8 mouse cellular contexts compared by ENCODE assay signal in genomic region chr9:88362055-88362850, GRCm38 (mm10). TPM values are rescaled to one million over a fixed set of nuclear protein-coding genes. Genes with fewer than 3 reads are reported as not detected.
DNase-seq lines count a peak whose midpoint lies in the region; ATAC-seq and TF ChIP-seq lines count a peak whose summit lies in the region.

No protein-coding gene starts in this region.

- no peaks in the 10 kb centered on the region; the same call in 1 of the 2 replicates for H3K36me3 ChIP-seq in limb, embryonic 14.5 days (ENCODE audit: control insufficient read depth, insufficient read depth, low read length)

- peak; percentile 26 to 49 for DNase-seq in adrenal gland, adult (ENCODE audit: inconsistent age in 2 of 2, low spot score in 1 of 2)
- DNase-seq in adrenal gland, adult 8-10 months: no peak
- peak; percentile 42 for DNase-seq in left cerebral cortex, postnatal 4 days
- DNase-seq in left cerebral cortex, adult 18-20 months (ENCODE audit: low spot score in 2 of 2): no peak
- peak; percentile 26 for DNase-seq in cerebellum, adult 8-10 months
- DNase-seq in limb, embryonic 14.5 days (ENCODE audit: low spot score): peak; percentile 61
- no peak for DNase-seq in layer of hippocampus, adult 11-12 months (ENCODE audit: low spot score)
- DNase-seq in adrenal gland, postnatal 36 days: no peak

- no peak overlapping the region for H3K9ac ChIP-seq in limb, embryonic 14.5 days (ENCODE audit: low read depth, low read length, severe bottlenecking)

- intact Hi-C loops in left cerebral cortex, postnatal 4 days (cut with DNase I): loop anchor here (5.0 kb wide), 1 partner anchor 120 kb away; no protein-coding TSS in a partner anchor

- peak; percentile 71 for ATAC-seq in limb, embryonic 14.5 days (ENCODE audit: low FRiP score, low read depth)

- no peak overlapping the region; the same call in 1 of the 2 replicates for H3K4me2 ChIP-seq in limb, embryonic 14.5 days (replicated peaks; ENCODE audit: low read depth, low read length, severe bottlenecking)

- no peak overlapping the region for H3K4me3 ChIP-seq in limb, embryonic 14.5 days (replicated peaks; ENCODE audit: low read length)

- H3K27ac ChIP-seq in limb, embryonic 14.5 days (replicated peaks; ENCODE audit: low read depth, low read length): peak overlapping the region; percentile 81

- TF ChIP-seq POLR2A in limb, embryonic 14.5 days (IDR thresholded peaks at IDR 0.05; ENCODE audit: borderline replicate concordance, extremely low read depth, insufficient read depth, insufficient read length): no peak

- peaks cover 13% of the 10 kb centered on the region for H3K4me1 ChIP-seq in limb, embryonic 14.5 days (ENCODE audit: control insufficient read depth, insufficient read depth, low read length)

- H3K27me3 ChIP-seq in limb, embryonic 14.5 days (ENCODE audit: control insufficient read depth, insufficient read depth, low read length): no peaks in the 10 kb centered on the region

- H3K9me3 ChIP-seq in limb, embryonic 14.5 days (ENCODE audit: control insufficient read depth, low read length): no peaks in the 10 kb centered on the region

- 23% methylated on average over 4 of the region's 5 CpGs for WGBS in limb, embryonic 14.5 days

RNA-seq across cellular contexts. Expression of gene Nt5e, which starts 35.3 kb away (rescaled TPM):
- total RNA-seq in adrenal gland, adult 8-10 months (2022): 10 to 100 TPM in 2 of 4 experiments, 1 to 10 TPM in 2; 5.7 to 13.6 (median 8.9) TPM
- 1 to 10 TPM; 2.9 to 3.4 TPM for total RNA-seq in left cerebral cortex, postnatal 4 days (2021)
- 1 to 10 TPM; 2.6 to 3.6 TPM for total RNA-seq in left cerebral cortex, adult 18-20 months (2021)
- polyA plus RNA-seq in limb, embryonic 14.5 days (2012; rRNA removed): 17.5 and 19.1 TPM in 2 replicates
- 23.2 and 27.3 TPM in 2 replicates for polyA plus RNA-seq in limb, embryonic 14.5 days (2014; fragmentation: Nextera tagmentation; extraction: Ambion mirVana)
- 10 to 100 TPM; 13.3 to 14.3 TPM for total RNA-seq in adrenal gland, postnatal 36 days (2021)

Comparison
In these comparisons a context has a peak if more than half of its experiments do, and no peak if none do; other contexts are left out.
1. DNase-seq: peak in adrenal gland, adult (2 of 2), left cerebral cortex, postnatal 4 days (single experiment), cerebellum, adult 8-10 months (single experiment) and limb, embryonic 14.5 days (single experiment); none in adrenal gland, adult 8-10 months (single experiment), left cerebral cortex, adult 18-20 months (0 of 2), layer of hippocampus, adult 11-12 months (single experiment) and adrenal gland, postnatal 36 days (0 of 2).